Mouse (Mus musculus) CH12.LX (cell line): ENCODE measurements at regions not wholly inside any gene's neighbourhood (a gene's known extent, or its start where the extent isn't known, plus 50 kb on each side); places are given as distances from the start of the nearest gene placed in this dataset.

Source experiments
- CTCF ChIP-seq, 2 experiments: IDR thresholded peaks in 1 of 2; conservative IDR thresholded peaks in 1 of 2; 2 replicates each; pipeline ENCODE4 v1.5.1; 2011 to 2012; ENCODE audit warnings: low read depth in 2 of 2, low read length in 2 of 2, improper control_type of control experiment in 1 of 2, inconsistent platforms in 1 of 2, mild to moderate bottlenecking in 1 of 2, moderate library complexity in 1 of 2
- E2F4 ChIP-seq: IDR thresholded peaks from 2 replicates; pipeline ENCODE4 v1.6.1; 2011; ENCODE audit warnings: low read depth, low read length, improper control_type of control experiment; ENCODE audit not compliant: insufficient replicate concordance
- EP300 ChIP-seq: IDR thresholded peaks from 2 replicates; pipeline ENCODE4 v1.6.1; 2011; ENCODE audit warnings: low read length, improper control_type of control experiment
- POLR2A ChIP-seq: IDR thresholded peaks from 2 replicates; pipeline ENCODE4 v1.6.1; 2011; ENCODE audit warnings: low read depth, mild to moderate bottlenecking, improper control_type of control experiment, low read length

- no peak for TF ChIP-seq CTCF (conservative IDR thresholded peaks at IDR 0.05 in 1 of 2, IDR thresholded peaks at IDR 0.05 in 1 of 2; ENCODE audit: low read depth in 2 of 2, low read length in 2 of 2)
- TF ChIP-seq POLR2A = no peak
- no peak for TF ChIP-seq EP300
- TF ChIP-seq E2F4 = no peak
Measured at GRCm38 (mm10) chr4:150755446-150755845, 98.3 kb upstream of the Errfi1 start.
